ENCODE assay signal across 8 mouse cellular contexts in genomic region chr2:9876621-9877325, GRCm38 (mm10). TPM values are rescaled to one million over a fixed set of nuclear protein-coding genes. Genes with fewer than 3 reads are reported as not detected.
DNase-seq lines count a peak whose midpoint lies in the region; ATAC-seq and TF ChIP-seq lines count a peak whose summit lies in the region.

No protein-coding gene starts in this region.

- DNase-seq in lung, adult 2 months = no peak
- no peak for DNase-seq in lung, postnatal 25 days (ENCODE audit: low spot score)
- no peak for DNase-seq in embryonic facial prominence, embryonic 14.5 days (ENCODE audit: low spot score)
- no peak for DNase-seq in B cell, adult 2 months
- no peak for DNase-seq in spleen, postnatal 36 days (ENCODE audit: low spot score in 2 of 2)
- no peak for DNase-seq in gastrocnemius, adult 8-10 months (ENCODE audit: low spot score in 2 of 2)

- H3K9ac ChIP-seq in embryonic facial prominence, embryonic 14.5 days (ENCODE audit: low read depth, low read length) = peak overlapping the region; percentile 67
- 0 out of 2 replicates have a peak overlapping the region, but pooled peaks have one; percentile 26 for H3K9ac ChIP-seq in limb, embryonic 15.5 days
- H3K9ac ChIP-seq in stomach, embryonic 16.5 days (ENCODE audit: low read length) = peak overlapping the region; percentile 55

- H3K9me3 ChIP-seq in embryonic facial prominence, embryonic 14.5 days (ENCODE audit: control insufficient read depth, low read length) = no peaks in the 10 kb centered on the region
- no peaks in the 10 kb centered on the region for H3K9me3 ChIP-seq in limb, embryonic 15.5 days
- no peaks in the 10 kb centered on the region for H3K9me3 ChIP-seq in stomach, embryonic 16.5 days (replicated peaks; ENCODE audit: control insufficient read depth, low read length)

- H3K27me3 ChIP-seq in embryonic facial prominence, embryonic 14.5 days (replicated peaks; ENCODE audit: control insufficient read depth, insufficient read depth, low read length) = peaks cover 82% of the 10 kb centered on the region
- H3K27me3 ChIP-seq in limb, embryonic 15.5 days = peaks cover 88% of the 10 kb centered on the region
- H3K27me3 ChIP-seq in stomach, embryonic 16.5 days (ENCODE audit: control insufficient read depth, insufficient read depth, low read length) = peaks cover 66% of the 10 kb centered on the region

- peak overlapping the region; percentile 65 for H3K27ac ChIP-seq in embryonic facial prominence, embryonic 14.5 days (replicated peaks; ENCODE audit: low read depth, low read length)
- H3K27ac ChIP-seq in limb, embryonic 15.5 days = 0 out of 2 replicates have a peak overlapping the region, but pooled peaks have one; percentile 59
- no peak overlapping the region for H3K27ac ChIP-seq in stomach, embryonic 16.5 days (ENCODE audit: low read length)

- peak overlapping the region; percentile 66 for H3K4me3 ChIP-seq in lung, adult 2 months (replicated peaks; ENCODE audit: extremely low read depth, low read depth, low read length)
- peak overlapping the region; percentile 48 for H3K4me3 ChIP-seq in embryonic facial prominence, embryonic 14.5 days (ENCODE audit: low read depth, low read length)
- H3K4me3 ChIP-seq in limb, embryonic 15.5 days = peak overlapping the region; percentile 48
- H3K4me3 ChIP-seq in stomach, embryonic 16.5 days (replicated peaks; ENCODE audit: low read length) = peak overlapping the region; percentile 60

- WGBS in lung, adult 2 months = 21% methylated on average over 31 of the region's 31 CpGs
- 4% methylated on average over 31 of the region's 31 CpGs for WGBS in embryonic facial prominence, embryonic 14.5 days
- 6% methylated on average over 31 of the region's 31 CpGs for WGBS in limb, embryonic 15.5 days
- WGBS in stomach, embryonic 16.5 days = 9% methylated on average over 31 of the region's 31 CpGs

- H3K36me3 ChIP-seq in embryonic facial prominence, embryonic 14.5 days (ENCODE audit: control insufficient read depth, insufficient read depth, low read length) = no peaks in the 10 kb centered on the region
- no peaks in the 10 kb centered on the region for H3K36me3 ChIP-seq in limb, embryonic 15.5 days
- no peaks in the 10 kb centered on the region for H3K36me3 ChIP-seq in stomach, embryonic 16.5 days (ENCODE audit: control insufficient read depth, insufficient read depth, low read length)

- H3K4me2 ChIP-seq in embryonic facial prominence, embryonic 14.5 days (ENCODE audit: low read depth, low read length) = peak overlapping the region; percentile 77
- H3K4me2 ChIP-seq in limb, embryonic 15.5 days = peak overlapping the region; percentile 93
- peak overlapping the region; percentile 98 for H3K4me2 ChIP-seq in stomach, embryonic 16.5 days (ENCODE audit: low read depth, low read length)

- no peak for TF ChIP-seq CTCF in lung, adult 2 months (IDR thresholded peaks at IDR 0.05; ENCODE audit: insufficient read depth, low read length)

- no peaks in the 10 kb centered on the region for H3K4me1 ChIP-seq in lung, adult 2 months (ENCODE audit: control insufficient read depth, insufficient read depth, low read length)
- peaks cover 16% of the 10 kb centered on the region; the same call in 1 of the 2 replicates for H3K4me1 ChIP-seq in embryonic facial prominence, embryonic 14.5 days (ENCODE audit: control insufficient read depth, insufficient read depth, low read length)
- peaks cover 52% of the 10 kb centered on the region for H3K4me1 ChIP-seq in limb, embryonic 15.5 days
- peaks cover 13% of the 10 kb centered on the region for H3K4me1 ChIP-seq in stomach, embryonic 16.5 days (ENCODE audit: control insufficient read depth, insufficient read depth, low read length)

- no peak for ATAC-seq in embryonic facial prominence, embryonic 14.5 days (ENCODE audit: low read depth)
- ATAC-seq in limb, embryonic 15.5 days (ENCODE audit: insufficient number of reproducible peaks, low FRiP score, low TSS enrichment, low read depth) = no peak
- ATAC-seq in stomach, embryonic 16.5 days (ENCODE audit: insufficient read depth, low FRiP score) = no peak

- no peak for TF ChIP-seq POLR2A in lung, adult 2 months (IDR thresholded peaks at IDR 0.05; ENCODE audit: borderline replicate concordance, extremely low read depth, low read depth, low read length)

RNA-seq across cellular contexts. Expression of gene 4930412O13Rik, which starts 4.3 kb away (rescaled TPM):
- polyA plus RNA-seq in lung, adult 2 months (2012; rRNA removed) = not detected in 2 replicates
- polyA plus RNA-seq in embryonic facial prominence, embryonic 14.5 days (2014; fragmentation: Nextera tagmentation; extraction: Ambion mirVana) = 0.29 and 0.34 TPM in 2 replicates
- polyA plus RNA-seq in limb, embryonic 15.5 days (2015; fragmentation: Nextera tagmentation; extraction: Ambion mirVana) = not detected in 2 replicates
- polyA plus RNA-seq in stomach, embryonic 16.5 days (2015; fragmentation: Nextera tagmentation; extraction: Ambion mirVana) = not detected in 2 replicates
- not detected for total RNA-seq in gastrocnemius, adult 8-10 months (2022)

RNA-seq across cellular contexts. Expression of gene 9230102O04Rik, which starts 12.6 kb away (rescaled TPM):
- not detected in 2 replicates for polyA plus RNA-seq in lung, adult 2 months (2012; rRNA removed)
- 0.97 TPM in 1 of 2 replicates, not detected in the other for polyA plus RNA-seq in embryonic facial prominence, embryonic 14.5 days (2014; fragmentation: Nextera tagmentation; extraction: Ambion mirVana)
- not detected in 2 replicates for polyA plus RNA-seq in limb, embryonic 15.5 days (2015; fragmentation: Nextera tagmentation; extraction: Ambion mirVana)
- polyA plus RNA-seq in stomach, embryonic 16.5 days (2015; fragmentation: Nextera tagmentation; extraction: Ambion mirVana) = not detected in 2 replicates
- not detected for total RNA-seq in gastrocnemius, adult 8-10 months (2022)

RNA-seq across cellular contexts. Expression of gene Gata3, which starts 13.1 kb away (rescaled TPM):
- polyA plus RNA-seq in lung, adult 2 months (2012; rRNA removed) = 12.3 and 13.9 TPM in 2 replicates
- 15.7 and 23.1 TPM in 2 replicates for polyA plus RNA-seq in embryonic facial prominence, embryonic 14.5 days (2014; fragmentation: Nextera tagmentation; extraction: Ambion mirVana)
- 38.8 and 41.4 TPM in 2 replicates for polyA plus RNA-seq in limb, embryonic 15.5 days (2015; fragmentation: Nextera tagmentation; extraction: Ambion mirVana)
- polyA plus RNA-seq in stomach, embryonic 16.5 days (2015; fragmentation: Nextera tagmentation; extraction: Ambion mirVana) = 3.2 and 3.6 TPM in 2 replicates
- 1 to 10 TPM in 1 of 4 experiments, under 1 TPM in 2, not detected in 1; 0.24 to 1.1 (median 0.40) TPM for total RNA-seq in gastrocnemius, adult 8-10 months (2022)
